Mouse (Mus musculus): ENCODE data around the gene Cdc42ep1.

Cdc42ep1 gene

DNA sequence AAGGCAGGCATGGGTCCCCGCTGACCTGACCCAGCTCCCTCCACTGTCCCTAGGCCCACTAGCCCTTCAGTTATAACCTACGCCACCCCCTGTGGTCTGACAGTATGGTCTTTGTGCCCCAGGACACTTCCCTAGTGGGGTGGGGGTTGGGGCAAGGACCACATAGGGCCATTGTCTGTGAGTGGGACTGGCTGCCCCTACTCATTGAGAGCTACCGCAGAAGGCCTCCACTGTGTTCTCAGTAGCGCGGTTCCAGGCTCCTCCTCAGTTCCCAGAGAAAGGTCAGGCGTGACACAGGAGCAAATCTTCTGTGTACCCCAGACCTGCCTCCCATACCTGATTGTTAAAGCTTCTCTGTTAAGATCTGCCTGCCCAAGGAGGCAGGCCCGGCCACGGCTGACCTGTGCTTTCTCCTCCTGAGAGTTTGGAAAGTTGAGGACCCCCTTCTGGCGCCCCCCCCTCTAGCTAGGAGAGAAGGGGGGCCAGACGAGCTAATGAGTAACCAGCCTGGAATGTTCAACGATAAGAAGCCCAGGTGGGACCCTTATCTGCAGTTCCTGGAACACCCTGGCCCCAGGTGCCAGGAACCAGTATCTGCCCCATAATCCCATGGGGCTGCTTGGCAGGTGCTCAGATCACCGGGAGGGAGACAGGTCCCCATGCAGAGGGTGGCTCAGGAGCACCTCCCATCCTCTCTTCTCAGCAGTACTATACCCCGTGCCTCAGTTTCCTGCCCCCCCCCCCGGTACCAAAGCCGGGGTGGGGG lies 7.8 kb downstream of the Cdc42ep1 start:
- no peak for DNase-seq (ENCODE audit: low spot score)

DNA sequence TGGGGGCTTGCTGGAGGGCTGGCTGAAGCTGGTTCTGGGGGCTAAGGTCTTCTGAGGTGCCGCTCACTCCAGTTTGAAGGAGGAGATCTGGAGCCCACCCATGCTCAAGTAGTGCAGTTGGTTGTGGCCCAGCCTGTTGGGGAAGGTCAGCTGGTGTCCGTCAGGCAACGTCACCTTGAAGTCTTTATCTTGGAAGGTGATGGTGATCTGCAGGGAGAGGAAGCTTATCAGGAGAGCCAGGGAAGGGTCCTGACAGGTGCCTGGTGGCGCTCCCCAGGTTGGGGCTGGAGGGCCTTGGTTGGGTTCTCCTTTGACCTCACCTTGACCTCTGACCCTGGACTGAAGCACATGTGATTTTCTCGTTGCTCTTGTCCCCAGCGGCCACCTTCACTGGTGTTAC lies 8.5 kb downstream of the Cdc42ep1 start:
- DNase-seq (ENCODE audit: low spot score), result no peak

DNA sequence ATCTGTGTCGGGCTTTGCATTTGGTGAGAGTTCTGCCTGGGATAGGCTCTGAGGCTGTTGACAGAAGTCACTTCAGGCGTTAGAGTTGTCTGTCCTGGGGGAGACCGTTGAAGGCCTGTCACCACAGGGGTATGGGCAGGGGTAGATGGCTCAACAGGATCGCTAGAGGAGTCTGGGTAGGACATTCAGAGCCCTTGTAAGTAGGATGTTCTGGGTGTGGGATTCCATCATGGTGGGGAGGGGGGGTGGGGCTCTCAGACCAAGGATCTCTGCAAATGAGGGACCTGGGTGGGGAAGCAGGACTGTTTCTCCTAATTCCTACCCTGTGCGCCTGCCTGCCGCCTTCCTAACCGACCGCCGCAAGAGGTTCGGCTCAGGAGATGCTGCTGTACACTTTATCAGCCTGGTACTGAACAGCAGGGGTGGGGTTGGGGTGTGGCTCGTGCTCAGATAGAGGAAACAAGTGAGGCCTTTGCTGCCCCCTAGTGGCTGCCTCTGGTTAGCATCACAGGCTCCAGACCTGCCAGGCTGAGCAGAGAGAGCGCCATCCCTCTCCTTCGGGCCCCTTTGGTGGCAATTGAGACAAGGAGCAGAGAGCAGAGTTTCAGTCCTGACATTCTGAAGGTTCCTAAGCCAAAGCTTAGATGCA lies 9.2 kb downstream of the Cdc42ep1 start:
- peak; percentile 97 for DNase-seq (ENCODE audit: low spot score)

DNA sequence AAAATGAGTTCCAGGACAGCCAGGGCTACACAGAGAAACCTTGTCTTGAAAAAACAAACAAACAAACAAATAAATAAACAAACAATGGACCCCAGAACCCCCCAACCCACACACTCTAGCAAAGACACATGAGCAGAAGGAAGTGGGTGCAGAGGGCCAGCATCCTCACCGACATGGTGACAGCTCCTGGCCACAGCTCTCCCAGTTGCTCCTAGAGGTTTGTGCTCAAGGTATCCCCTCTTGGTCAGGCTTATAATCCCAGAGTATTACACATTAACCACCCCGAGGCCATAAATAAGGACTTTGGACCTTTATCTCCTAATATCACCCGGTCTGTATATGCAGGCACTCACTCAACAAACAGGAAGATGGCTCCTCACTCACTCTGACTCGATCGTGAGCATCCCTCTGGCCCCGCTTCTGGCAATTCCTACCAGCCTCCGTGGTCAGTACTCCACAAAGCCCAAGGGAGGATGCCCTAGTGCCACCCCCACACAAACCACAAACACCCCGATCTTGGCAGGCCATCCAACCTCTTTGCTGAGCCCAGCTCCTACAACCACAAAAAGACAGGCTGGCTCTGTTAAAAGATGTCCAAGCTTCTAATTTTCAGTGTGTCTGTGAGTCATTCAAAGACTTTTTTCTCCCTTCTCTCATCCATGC lies 13.0 kb downstream of the Cdc42ep1 start, which contains the start of gene Lgals2:
Gene Lgals2, minus strand, starts transcription at position 227 of the 663 bp plus-strand sequence.
- no peak for DNase-seq (ENCODE audit: low spot score)

DNA sequence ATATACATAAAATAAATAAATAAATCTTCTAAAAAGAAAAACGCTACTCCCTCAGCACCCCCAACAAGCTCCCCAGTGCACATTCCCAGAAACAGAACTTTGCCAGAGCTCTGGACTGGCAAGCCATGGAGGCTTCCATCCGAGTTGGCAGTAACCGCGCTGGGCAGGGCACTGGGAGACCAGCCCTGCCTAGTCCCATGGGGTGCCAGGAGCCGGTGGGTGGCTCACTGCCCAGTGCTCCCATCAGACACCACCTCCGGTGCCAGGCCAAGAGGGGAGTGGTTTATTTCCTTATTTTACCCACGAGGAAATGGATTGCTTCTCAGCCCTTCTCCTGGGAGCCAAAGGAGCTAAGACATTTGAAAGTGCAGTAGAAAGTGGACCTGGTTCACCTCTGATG lies 14.6 kb downstream of the Cdc42ep1 start:
- DNase-seq (ENCODE audit: low spot score), result no peak

DNA sequence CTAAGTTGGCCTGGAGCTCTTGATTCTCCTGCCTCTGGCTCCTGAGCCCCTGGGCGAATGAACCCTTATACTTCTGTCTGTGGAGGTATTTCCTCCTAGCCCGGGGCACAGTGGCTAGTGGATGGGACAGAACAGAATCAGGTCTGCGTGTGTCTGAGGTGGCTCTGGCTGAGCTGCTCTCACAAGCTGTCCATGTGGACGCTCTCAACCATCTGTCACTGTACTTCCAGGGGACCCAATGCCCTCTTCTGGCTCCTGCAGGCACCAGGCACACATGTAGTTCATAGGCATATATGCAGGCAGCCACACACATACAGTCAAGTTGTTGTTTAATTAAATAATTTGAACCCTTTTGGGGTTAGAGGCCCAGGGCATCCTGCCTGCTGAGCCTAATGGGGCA lies 16.9 kb downstream of the Cdc42ep1 start:
- no peak for DNase-seq (ENCODE audit: low spot score)

DNA sequence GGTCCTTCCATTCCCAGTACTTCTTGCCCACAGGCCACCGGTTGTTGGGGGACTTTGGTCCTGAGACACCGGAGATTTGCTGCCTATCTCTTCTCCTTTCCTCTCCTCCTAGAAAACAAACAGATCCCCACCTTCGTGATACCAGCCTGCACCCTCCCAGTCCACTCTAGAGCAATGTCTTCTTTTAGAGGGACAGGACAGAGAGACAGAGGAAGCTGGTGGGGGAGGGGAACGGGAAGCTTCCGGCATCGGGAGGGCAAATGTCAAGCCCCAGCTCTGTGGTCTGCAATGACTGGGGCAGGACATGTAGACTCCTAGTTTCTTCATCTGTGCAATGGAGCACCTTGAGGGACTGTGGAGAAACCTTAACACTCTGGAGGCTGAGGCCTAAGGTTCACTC lies 17.3 kb downstream of the Cdc42ep1 start:
- DNase-seq (ENCODE audit: low spot score), result no peak

DNA sequence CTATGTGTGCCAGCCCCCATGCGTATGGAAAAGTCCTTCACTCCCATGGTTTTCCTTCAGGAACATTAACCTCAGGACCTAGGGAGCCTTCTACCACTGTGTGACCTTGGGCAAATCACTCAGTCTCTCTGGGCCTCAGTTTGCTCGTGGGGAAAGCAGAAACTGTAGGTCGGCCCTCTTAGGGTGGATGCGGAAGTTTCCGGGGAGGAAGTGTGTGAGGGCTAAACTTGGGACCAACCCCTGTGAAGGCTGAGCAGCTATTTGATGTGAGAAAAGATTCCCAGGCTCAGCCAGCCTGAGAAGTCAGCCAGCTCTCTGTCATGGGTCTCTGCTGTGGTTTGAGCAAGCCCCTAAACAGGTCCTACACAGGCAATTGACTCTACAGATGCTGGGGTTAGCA lies 19.9 kb downstream of the Cdc42ep1 start:
- DNase-seq (ENCODE audit: low spot score), result no peak

DNA sequence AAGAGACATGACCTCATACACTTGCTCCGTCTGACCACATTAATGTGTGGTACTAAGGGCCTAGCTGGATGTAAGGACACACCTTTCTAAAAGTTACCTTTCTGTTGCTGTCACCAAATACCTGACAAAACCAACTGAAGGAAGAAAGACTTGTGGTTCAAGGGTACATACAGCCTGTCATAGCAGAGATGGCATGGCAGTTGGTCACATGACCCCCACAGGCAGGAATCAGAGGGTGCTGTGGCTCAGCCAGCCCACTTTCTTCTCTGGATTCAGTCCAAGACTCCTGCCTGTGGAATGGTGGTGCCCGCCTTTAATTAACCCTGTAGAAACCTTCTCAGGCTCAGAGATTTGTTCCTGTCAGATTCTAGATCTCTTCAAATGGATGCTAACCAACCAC lies 20.7 kb downstream of the Cdc42ep1 start:
- no peak for DNase-seq (ENCODE audit: low spot score)

DNA sequence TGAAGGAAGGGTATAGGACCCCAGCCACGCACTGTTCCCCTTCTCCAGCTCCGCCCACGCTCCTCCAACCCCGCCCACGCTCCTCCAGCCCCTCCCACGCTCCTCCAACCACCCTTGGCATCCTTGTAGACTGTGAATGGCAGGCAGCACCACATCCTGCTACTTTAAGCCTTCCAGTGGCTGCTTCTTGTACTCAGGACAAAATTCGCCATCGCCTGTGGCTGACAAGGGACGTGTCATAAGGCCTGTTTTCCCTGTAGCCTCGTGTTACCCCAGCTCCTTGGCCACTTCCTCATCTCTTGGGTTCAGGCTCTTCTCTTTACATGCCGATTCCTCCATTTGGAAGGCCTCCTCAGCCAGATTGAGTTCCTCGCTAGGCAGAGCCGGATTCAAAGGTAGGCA lies 21.4 kb downstream of the Cdc42ep1 start:
- DNase-seq (ENCODE audit: low spot score), result no peak

DNA sequence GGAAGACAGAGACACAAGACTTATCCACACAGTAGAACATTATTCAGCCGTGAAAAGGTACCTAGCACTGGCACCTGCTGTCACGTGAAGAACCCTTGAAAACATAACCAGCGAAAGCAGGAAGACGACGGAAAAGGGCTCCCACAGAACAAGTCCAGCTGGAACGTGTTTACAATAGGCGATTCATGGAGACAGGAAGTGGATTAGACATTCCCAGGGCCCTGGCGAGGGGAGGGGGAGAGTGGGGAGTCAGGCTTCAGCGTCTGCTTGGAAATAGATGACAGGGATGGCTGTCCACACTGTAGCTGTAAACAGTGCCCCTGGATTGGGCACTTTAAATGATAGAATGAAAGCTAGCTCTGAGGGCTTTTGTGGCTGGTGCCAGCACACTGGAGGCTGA lies 26.0 kb downstream of the Cdc42ep1 start:
- DNase-seq (ENCODE audit: low spot score), result peak; percentile 33

DNA sequence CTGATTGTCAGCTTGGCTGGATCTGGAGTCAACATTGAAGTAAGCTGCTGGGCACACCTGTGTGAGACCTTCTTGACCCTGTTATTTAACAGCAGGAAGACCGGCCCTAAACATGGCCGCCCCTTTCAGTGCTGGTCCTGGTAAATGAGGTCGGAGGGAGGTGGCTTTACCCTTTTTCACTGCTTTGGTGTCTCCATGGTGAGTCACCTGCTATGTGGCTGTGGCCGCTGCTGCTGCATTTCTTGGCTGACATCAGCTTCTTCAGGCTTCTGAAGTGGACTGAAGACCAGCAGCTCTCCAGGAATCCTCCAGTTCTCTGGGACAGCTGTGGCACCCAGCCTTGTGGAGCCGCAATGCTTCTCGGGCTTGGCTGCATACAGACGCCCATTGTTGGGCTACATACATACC lies 26.4 kb downstream of the Cdc42ep1 start:
- DNase-seq (ENCODE audit: low spot score), result no peak

DNA sequence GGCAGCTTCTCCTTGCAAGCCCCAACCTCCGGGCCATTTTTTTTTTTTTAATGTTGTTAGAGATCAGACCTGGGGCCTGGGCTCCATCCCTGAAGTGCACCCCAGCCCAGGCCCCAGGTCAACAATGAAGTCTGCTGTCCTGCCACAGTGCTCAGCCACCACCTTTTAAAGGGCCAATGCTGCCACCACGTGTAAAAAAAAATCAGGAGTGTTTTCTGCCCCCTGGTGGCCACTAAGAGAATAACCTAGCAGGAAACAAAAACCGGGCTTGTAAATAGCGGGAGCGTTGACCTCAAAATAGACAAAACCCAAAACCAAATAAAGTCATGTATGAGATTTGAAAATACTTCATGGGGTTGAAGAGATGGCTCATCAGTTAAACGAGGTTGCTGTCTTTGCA lies 27.4 kb downstream of the Cdc42ep1 start:
- DNase-seq (ENCODE audit: low spot score), result peak; percentile 86

DNA sequence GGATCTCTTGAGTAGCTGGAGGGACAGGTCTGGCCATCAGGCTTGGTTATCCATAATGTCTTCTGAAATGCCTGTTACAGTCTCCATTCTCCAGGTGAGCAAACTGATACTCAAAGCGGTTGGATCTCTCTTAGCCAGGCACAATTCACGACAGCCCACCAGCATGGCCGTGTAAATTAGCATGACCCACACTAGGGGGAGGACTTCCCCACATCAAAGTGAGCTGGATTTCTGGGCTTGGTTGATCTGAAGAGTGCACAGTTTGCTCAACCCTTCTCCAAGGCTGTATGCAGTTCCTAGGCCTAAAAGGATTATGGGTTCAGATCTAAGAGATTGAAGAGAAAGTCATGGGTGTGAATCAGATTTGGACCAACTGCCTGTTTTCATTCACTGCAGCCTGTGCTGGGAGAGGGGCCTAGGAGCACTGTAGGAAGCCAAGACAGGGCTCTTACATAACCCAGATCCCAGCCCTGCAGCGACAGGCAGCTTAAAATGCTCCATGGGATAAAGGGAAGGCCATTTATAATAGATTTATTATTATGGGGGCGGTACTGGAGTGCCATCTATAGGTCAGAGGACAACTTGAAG lies 29.7 kb downstream of the Cdc42ep1 start:
- no peak for DNase-seq (ENCODE audit: low spot score)

DNA sequence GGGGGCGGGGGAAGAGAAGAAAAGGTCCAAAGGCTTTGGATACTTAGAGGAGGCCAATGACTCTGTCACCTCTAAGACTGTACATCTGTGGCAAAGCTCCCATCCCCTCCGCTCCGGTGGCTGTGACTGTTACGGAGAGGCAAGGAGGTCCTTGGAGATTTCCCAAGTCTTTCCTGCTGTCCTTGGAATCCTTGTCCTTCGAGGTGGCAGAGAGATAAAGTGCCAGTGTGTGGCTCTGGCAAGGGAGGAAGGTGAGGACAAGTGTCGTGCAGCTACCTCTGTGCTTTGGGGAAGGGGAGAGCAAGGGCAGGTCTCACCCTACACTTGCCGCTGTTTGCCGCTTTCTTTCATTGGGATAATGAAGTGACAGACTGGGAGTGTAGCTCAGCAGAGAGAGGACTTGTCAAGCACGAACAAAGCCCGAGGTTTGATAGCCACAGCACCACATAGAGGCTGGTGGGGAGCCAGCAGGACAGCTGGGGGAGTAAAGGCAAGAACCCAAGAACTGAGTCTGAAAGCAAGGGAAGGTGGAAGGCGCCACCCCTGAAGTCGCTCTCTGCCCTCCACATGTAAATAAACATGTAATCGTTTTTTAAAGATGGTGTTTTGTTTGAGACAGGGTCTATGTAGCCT lies 31.5 kb downstream of the Cdc42ep1 start:
- no peak for DNase-seq (ENCODE audit: low spot score)

DNA sequence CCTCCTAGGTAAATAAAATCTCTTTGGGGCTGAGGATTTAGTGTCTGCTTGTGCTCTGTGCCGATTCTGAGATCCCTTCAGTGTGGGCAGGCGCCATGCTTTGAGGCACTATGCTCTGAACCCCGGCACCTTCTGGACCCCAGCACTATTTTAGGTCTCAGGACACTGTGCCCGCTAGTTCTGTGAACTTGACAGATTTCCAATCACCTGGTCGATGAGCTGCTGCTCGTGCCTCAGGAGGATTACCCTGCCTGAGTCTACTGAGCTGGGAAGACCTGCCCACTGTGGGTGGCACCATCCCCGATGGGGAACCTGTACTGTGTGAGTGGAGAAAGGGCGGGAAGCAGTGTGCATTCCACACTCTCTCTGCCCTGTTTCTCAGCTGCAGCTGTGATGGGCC lies 32.6 kb downstream of the Cdc42ep1 start:
- DNase-seq (ENCODE audit: low spot score), result no peak

DNA sequence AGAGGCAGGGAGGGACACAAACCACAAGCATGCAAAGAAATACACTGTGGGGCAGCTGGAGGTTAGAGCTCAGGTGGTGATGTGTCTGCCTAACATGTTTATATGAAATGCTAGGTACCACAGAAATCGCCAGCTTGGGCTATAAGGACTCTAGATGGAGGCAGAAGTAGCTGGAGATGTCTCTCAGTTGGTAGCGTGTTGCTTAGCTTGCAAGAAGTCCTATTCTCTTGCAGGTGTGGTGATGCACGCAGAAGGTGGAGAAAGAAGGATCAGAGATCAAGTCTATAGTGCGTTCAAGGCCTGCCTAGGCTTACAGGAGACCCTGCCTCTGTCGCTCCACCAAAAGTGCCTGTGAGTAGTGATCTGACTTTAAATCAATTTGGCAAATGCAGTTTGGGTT lies 33.1 kb downstream of the Cdc42ep1 start:
- no peak for DNase-seq (ENCODE audit: low spot score)

DNA sequence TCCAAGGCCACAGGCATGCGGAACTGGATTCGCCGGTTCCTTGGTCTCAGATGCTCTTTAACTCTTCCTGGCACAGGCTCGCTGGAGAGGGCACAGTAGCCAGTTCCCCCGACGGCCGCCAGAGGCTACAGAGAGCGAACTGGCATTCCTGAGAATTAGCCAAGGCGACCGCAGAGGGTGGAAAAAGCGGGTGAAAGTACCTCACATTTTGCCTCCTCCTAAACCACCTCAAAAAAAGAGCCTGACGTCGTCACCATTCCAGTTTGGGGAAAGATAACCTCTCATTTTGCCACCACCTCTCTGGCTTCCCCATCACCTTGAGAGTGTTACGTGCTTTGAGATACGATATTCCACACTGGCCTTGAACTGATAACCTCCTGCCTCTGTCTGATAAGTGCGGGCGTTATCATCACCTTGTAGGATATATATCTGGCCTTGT lies 33.9 kb downstream of the Cdc42ep1 start:
- peak; percentile 87 for DNase-seq (ENCODE audit: low spot score)

DNA sequence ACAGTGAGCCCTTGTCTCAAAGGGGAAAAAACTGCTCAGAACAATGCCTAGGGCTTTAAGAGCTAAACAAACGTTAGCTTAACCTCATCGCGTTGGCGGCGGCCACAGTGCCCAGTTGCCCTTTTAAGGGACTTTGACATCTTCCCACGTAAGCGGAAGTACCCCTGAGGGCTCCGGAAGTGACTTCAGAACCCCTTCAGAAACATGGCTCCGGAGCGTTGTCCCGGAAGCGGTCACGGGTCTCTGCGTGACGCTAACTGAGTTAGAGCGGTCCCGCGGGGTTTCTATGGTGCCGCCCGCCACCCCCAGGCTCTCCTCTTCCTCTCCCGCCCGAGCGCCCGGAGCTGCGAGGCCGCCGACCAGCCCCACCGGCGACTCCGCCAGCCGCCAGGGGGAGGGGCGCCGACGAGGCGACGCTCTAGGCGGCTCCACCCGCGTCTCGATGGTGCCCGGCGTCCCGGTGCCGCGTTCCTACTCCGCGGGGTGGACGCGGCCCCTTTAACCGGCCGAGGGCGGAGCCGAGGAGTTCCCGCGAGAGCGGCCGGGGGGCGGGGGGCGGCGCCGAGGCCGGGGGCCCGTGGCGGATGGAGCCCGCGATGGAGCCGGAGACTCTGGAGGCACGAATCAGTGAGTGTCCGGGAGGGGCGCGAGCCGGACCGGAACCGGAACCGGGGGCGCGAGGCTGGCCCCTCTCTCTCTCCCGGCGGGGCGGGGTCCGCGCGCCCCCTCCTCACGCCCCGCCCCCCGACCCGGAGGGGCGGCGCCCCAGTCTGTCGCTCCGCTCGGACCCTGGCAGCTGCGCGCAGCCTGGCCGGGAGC lies 34.8 kb downstream of the Cdc42ep1 start, which contains the start of gene Gga1:
Gene Gga1, plus strand, starts transcription at position 200 of the 819 bp plus-strand sequence.
- DNase-seq (ENCODE audit: low spot score), result peak; percentile 98

DNA sequence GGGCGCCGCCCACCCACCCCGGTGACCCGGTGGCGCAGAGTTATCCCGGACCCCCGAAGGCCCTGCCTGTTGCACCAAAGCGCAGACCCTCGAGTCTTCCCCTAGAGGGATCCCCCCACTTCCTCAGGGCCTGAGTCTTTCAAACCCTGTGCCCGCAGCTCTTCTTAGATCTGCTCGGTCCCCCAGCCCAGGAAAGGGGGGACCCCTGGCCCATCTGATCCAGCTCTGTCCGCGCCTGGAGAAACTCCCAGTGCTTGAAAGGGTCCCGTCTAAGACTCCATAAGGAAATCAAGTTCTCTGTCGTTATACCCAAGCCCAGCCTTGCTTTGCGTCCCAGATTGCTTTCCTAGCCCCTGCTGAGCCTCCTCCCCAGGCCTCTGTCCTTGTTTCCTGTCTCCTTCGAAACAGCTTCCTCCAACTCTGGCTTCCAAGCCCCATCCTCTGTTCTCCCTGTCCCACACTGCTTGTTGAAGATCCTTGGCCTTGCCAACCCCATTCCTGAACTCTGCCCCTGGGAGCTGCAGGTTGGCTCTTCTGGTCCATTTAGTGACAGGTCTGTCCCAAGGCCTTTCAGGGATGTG lies 35.5 kb downstream of the Cdc42ep1 start:
- DNase-seq (ENCODE audit: low spot score), result no peak

Data from retina, embryonic 14.5 days (tissue).